Mouse (Mus musculus) heart, embryonic 14.5 days (tissue): ENCODE measurements around the gene Tmem131l. TPM values are rescaled to one million over a fixed set of nuclear protein-coding genes. Genes with fewer than 3 reads are reported as not detected.

ENCODE experiments used
- ATAC-seq: fragments of 200-750 bp; cut with Nextera tagmentation; 2 replicates; pipeline ENCODE4 v1.8.0; 2017; ENCODE audit warnings: low read depth, moderate TSS enrichment; ENCODE audit not compliant: insufficient number of reproducible peaks, insufficient read depth, low FRiP score
- H3K27ac ChIP-seq, 2 experiments: fragments of 200-500 bp in 1 of 2; fragments of 300-500 bp in 1 of 2; sonication (generic) in 1 of 2; replicated peaks in 1 of 2; 2 replicates each; pipeline ENCODE4 v1.5.1; 2012 to 2014; ENCODE audit warnings: low read depth in 2 of 2, low read length in 2 of 2, control low read depth in 1 of 2, mild to moderate bottlenecking in 1 of 2, mixed read lengths in 1 of 2; ENCODE audit not compliant: control insufficient read depth in 1 of 2, insufficient read depth in 1 of 2
- H3K27me3 ChIP-seq: fragments of 300-500 bp; sonication (generic); 2 replicates; pipeline ENCODE4 v1.6.1; 2014; ENCODE audit warnings: mild to moderate bottlenecking, low read length, control low read depth; ENCODE audit not compliant: control insufficient read depth, insufficient read depth
- H3K36me3 ChIP-seq: fragments of 300-500 bp; sonication (generic); 2 replicates; pipeline ENCODE4 v1.6.1; 2014; ENCODE audit warnings: mild to moderate bottlenecking, control low read depth, low read length, mixed read lengths; ENCODE audit not compliant: control insufficient read depth, insufficient read depth
- H3K4me1 ChIP-seq, 2 experiments: fragments of 200-500 bp in 1 of 2; fragments of 300-500 bp in 1 of 2; sonication (generic) in 1 of 2; 2 replicates each; pipeline ENCODE4 v1.6.1; 2012 to 2014; ENCODE audit warnings: low read length in 2 of 2, control low read depth in 1 of 2, mixed read lengths in 1 of 2; ENCODE audit not compliant: control insufficient read depth in 2 of 2, insufficient read depth in 2 of 2
- H3K4me2 ChIP-seq: fragments of 300-500 bp; sonication (generic); 2 replicates; pipeline ENCODE4 v1.6.1; 2014; ENCODE audit warnings: mild to moderate bottlenecking, low read length
- H3K4me3 ChIP-seq, 2 experiments: fragments of 200-500 bp in 1 of 2; fragments of 300-500 bp in 1 of 2; sonication (generic) in 1 of 2; 2 replicates each; pipeline ENCODE4 v1.5.1; 2012 to 2014; ENCODE audit warnings: low read length in 2 of 2, mild to moderate bottlenecking in 2 of 2, control low read depth in 1 of 2, low read depth in 1 of 2, moderate library complexity in 1 of 2; ENCODE audit not compliant: control insufficient read depth in 1 of 2, insufficient read depth in 1 of 2
- H3K9ac ChIP-seq: fragments of 300-500 bp; sonication (generic); 2 replicates; pipeline ENCODE4 v1.6.1; 2014; ENCODE audit warnings: mild to moderate bottlenecking, low read length
- H3K9me3 ChIP-seq: fragments of 300-500 bp; sonication (generic); 2 replicates; pipeline ENCODE4 v1.6.1; 2016; ENCODE audit warnings: low read length, control low read depth; ENCODE audit not compliant: control insufficient read depth
- WGBS: fragments of 180-500 bp; shearing (Covaris S2); extraction: QIAGEN DNeasy Blood & Tissue Kit; methylation state at CpG from one replicate; pipeline ENCODE4 v1.1.7; 2014; 5-methylcytosine and 5-hydroxymethylcytosine counted together
- polyA plus RNA-seq: library from polyadenylated mRNA; unstranded; fragments of >200 nt; fragmentation: Nextera tagmentation; extraction: Ambion mirVana; gene quantifications from 2 replicates; pipeline ENCODE4 v1.2.1, GENCODE M21; 2014

Tmem131l gene
- polyA plus RNA-seq, result 30.6 and 33.0 TPM in 2 replicates

GRCm38 (mm10) chr3:84039646-84040475 lies at the start of gene Tmem131l:
Tmem131l (minus strand) TSS chr3:84040175.
- Histone ChIP-seq H3K4me3 (peak within 1 kb of the TSS; percentile 84 to 87), H3K36me3 (0 out of 2 replicates have a peak, but pooled peaks cover 4% of the 10 kb centered on the region), H3K27me3 (no peaks in the 10 kb centered on the region), H3K4me1 (peaks cover 2 to 16% of the 10 kb centered on the region in 2 experiments; a peak in 3 of 4 replicates), H3K4me2 (peak within 1 kb of the TSS; percentile 99), H3K9ac (peak within 1 kb of the TSS; percentile 94), H3K27ac (peak within 1 kb of the TSS; percentile 84 to 92), H3K9me3 (no peaks in the 10 kb centered on the region)
- under 1% methylated on average over 74 of the region's 100 CpGs for WGBS
- peak; percentile 93 for ATAC-seq

- ATAC-seq, result no peak
- 83% methylated on average over 2 of the region's 2 CpGs for WGBS
- H3K36me3 ChIP-seq, result no peaks in the 10 kb centered on the region
- H3K27ac ChIP-seq, result no peak overlapping the region
- H3K4me3 ChIP-seq, result no peak overlapping the region
- H3K4me1 ChIP-seq, result peaks cover 0 to 6% of the 10 kb centered on the region in 2 experiments; a peak in 2 of 4 replicates
- no peak overlapping the region for H3K4me2 ChIP-seq
- H3K9ac ChIP-seq, result no peak overlapping the region
- no peaks in the 10 kb centered on the region for H3K27me3 ChIP-seq
- H3K9me3 ChIP-seq, result peaks cover 3% of the 10 kb centered on the region; the same call in 1 of the 2 replicates
Measured at GRCm38 (mm10) chr3:84086921-84087320, 46.9 kb upstream of the Tmem131l start.

GRCm38 (mm10) chr3:84086337-84086736 lies 46.4 kb upstream of the Tmem131l start:
- no peak overlapping the region for H3K9ac ChIP-seq
- no peak for ATAC-seq
- peaks cover 5% of the 10 kb centered on the region; the same call in 1 of the 2 replicates for H3K9me3 ChIP-seq
- no peak overlapping the region for H3K27ac ChIP-seq
- H3K4me1 ChIP-seq, result peaks cover 0 to 6% of the 10 kb centered on the region in 2 experiments; a peak in 2 of 4 replicates
- H3K27me3 ChIP-seq, result no peaks in the 10 kb centered on the region
- H3K4me3 ChIP-seq, result no peak overlapping the region
- H3K4me2 ChIP-seq, result no peak overlapping the region
- 91% methylated on average over 7 of the region's 7 CpGs for WGBS
- H3K36me3 ChIP-seq, result no peaks in the 10 kb centered on the region

GRCm38 (mm10) chr3:84085429-84085828 lies 45.5 kb upstream of the Tmem131l start:
- Histone ChIP-seq H3K27me3 (no peaks in the 10 kb centered on the region), H3K9ac (no peak overlapping the region), H3K4me1 (peaks cover 0 to 6% of the 10 kb centered on the region in 2 experiments; a peak in 2 of 4 replicates), H3K9me3 (peaks cover 5% of the 10 kb centered on the region; the same call in 1 of the 2 replicates), H3K4me3 (no peak overlapping the region), H3K36me3 (no peaks in the 10 kb centered on the region), H3K4me2 (no peak overlapping the region), H3K27ac (no peak overlapping the region)
- ATAC-seq, result no peak
- WGBS, result 25% methylated on average over 9 of the region's 9 CpGs

- peaks cover 7 to 18% of the 10 kb centered on the region in 2 experiments for H3K4me1 ChIP-seq
- peaks cover 9% of the 10 kb centered on the region; the same call in 1 of the 2 replicates for H3K9me3 ChIP-seq
- H3K9ac ChIP-seq, result no peak overlapping the region
- WGBS, result 90% methylated on average over 4 of the region's 4 CpGs
- H3K27ac ChIP-seq, result no peak overlapping the region
- H3K4me2 ChIP-seq, result no peak overlapping the region
- no peaks in the 10 kb centered on the region for H3K27me3 ChIP-seq
- no peaks in the 10 kb centered on the region for H3K36me3 ChIP-seq
- ATAC-seq, result no peak
- H3K4me3 ChIP-seq, result no peak overlapping the region
Measured at GRCm38 (mm10) chr3:84081208-84081722, 41.3 kb upstream of the Tmem131l start.

GRCm38 (mm10) chr3:84080074-84080473 lies 40.1 kb upstream of the Tmem131l start:
- WGBS, result 71% methylated on average over 7 of the region's 7 CpGs
- Histone ChIP-seq H3K27ac (no peak overlapping the region), H3K9me3 (peaks cover 9% of the 10 kb centered on the region; the same call in 1 of the 2 replicates), H3K9ac (no peak overlapping the region), H3K27me3 (no peaks in the 10 kb centered on the region), H3K4me2 (no peak overlapping the region), H3K4me1 (peaks cover 7 to 14% of the 10 kb centered on the region in 2 experiments), H3K4me3 (no peak overlapping the region), H3K36me3 (no peaks in the 10 kb centered on the region)
- ATAC-seq, result no peak

- H3K4me3 ChIP-seq, result no peak overlapping the region
- no peak overlapping the region for H3K9ac ChIP-seq
- H3K27ac ChIP-seq, result peak overlapping the region; percentile 22 to 69; a peak in 2 of 4 replicates
- no peak for ATAC-seq
- peaks cover 7 to 12% of the 10 kb centered on the region in 2 experiments for H3K4me1 ChIP-seq
- peak overlapping the region; percentile 12 for H3K4me2 ChIP-seq
- no peaks in the 10 kb centered on the region for H3K27me3 ChIP-seq
- no peaks in the 10 kb centered on the region for H3K36me3 ChIP-seq
- H3K9me3 ChIP-seq, result peaks cover 9% of the 10 kb centered on the region; the same call in 1 of the 2 replicates
- 49% methylated on average over 4 of the region's 4 CpGs for WGBS
Measured at GRCm38 (mm10) chr3:84077505-84077904, 37.5 kb upstream of the Tmem131l start.
